Mouse (Mus musculus) limb, embryonic 14.5 days (tissue): ENCODE measurements at regions not wholly inside any gene's neighbourhood (a gene's known extent, or its start where the extent isn't known, plus 50 kb on each side); places are given as distances from the start of the nearest gene placed in this dataset.

Experiments used
- ATAC-seq: fragments of 200-750 bp; cut with Nextera tagmentation; 2 replicates; pipeline ENCODE4 v1.8.0; 2017; ENCODE audit warnings: low read depth, moderate number of reproducible peaks, moderate TSS enrichment; ENCODE audit not compliant: low FRiP score
- DNase-seq: peaks from one replicate; pipeline ENCODE4 v3.0.0-alpha.2; 2015; ENCODE audit warnings: low spot score
- H3K27ac ChIP-seq: fragments of 300-500 bp; sonication (generic); replicated peaks from 2 replicates; pipeline ENCODE4 v1.5.1; 2014; ENCODE audit warnings: low read depth, mild to moderate bottlenecking, low read length, moderate library complexity, mixed read lengths
- H3K27me3 ChIP-seq: fragments of 300-500 bp; sonication (generic); 2 replicates; pipeline ENCODE4 v1.6.1; 2014; ENCODE audit warnings: low read length, mixed read lengths; ENCODE audit not compliant: control insufficient read depth, insufficient read depth
- H3K36me3 ChIP-seq: fragments of 300-500 bp; sonication (generic); 2 replicates; pipeline ENCODE4 v1.6.1; 2014; ENCODE audit warnings: mild to moderate bottlenecking, low read length, moderate library complexity, mixed read lengths; ENCODE audit not compliant: control insufficient read depth, insufficient read depth
- H3K4me1 ChIP-seq: fragments of 300-500 bp; sonication (generic); 2 replicates; pipeline ENCODE4 v1.6.1; 2014; ENCODE audit warnings: antibody characterized with exemption, low read length, mixed read lengths; ENCODE audit not compliant: control insufficient read depth, insufficient read depth
- H3K4me2 ChIP-seq: fragments of 300-500 bp; sonication (generic); replicated peaks from 2 replicates; pipeline ENCODE4 v1.6.1; 2014; ENCODE audit warnings: low read depth, mild to moderate bottlenecking, low read length, moderate library complexity; ENCODE audit not compliant: severe bottlenecking
- H3K4me3 ChIP-seq: fragments of 300-500 bp; sonication (generic); replicated peaks from 2 replicates; pipeline ENCODE4 v1.5.1; 2014; ENCODE audit warnings: low read length
- H3K9ac ChIP-seq: fragments of 300-500 bp; sonication (generic); 2 replicates; pipeline ENCODE4 v1.6.1; 2014; ENCODE audit warnings: mild to moderate bottlenecking, low read depth, low read length, moderate library complexity; ENCODE audit not compliant: severe bottlenecking
- H3K9me3 ChIP-seq: fragments of 300-500 bp; sonication (generic); 2 replicates; pipeline ENCODE4 v1.6.1; 2016; ENCODE audit warnings: low read length; ENCODE audit not compliant: control insufficient read depth
- POLR2A ChIP-seq: fragments of 200-500 bp; IDR thresholded peaks from 2 replicates; pipeline ENCODE4 v1.8.0; 2012; ENCODE audit warnings: inconsistent platforms, mild to moderate bottlenecking, moderate library complexity, borderline replicate concordance; ENCODE audit not compliant: insufficient read depth, insufficient read length; ENCODE audit errors: extremely low read depth
- WGBS: fragments of 180-500 bp; shearing (Covaris S2); extraction: QIAGEN DNeasy Blood & Tissue Kit; methylation state at CpG from one replicate; pipeline ENCODE4 v1.1.7; 2014; 5-methylcytosine and 5-hydroxymethylcytosine counted together

DNA sequence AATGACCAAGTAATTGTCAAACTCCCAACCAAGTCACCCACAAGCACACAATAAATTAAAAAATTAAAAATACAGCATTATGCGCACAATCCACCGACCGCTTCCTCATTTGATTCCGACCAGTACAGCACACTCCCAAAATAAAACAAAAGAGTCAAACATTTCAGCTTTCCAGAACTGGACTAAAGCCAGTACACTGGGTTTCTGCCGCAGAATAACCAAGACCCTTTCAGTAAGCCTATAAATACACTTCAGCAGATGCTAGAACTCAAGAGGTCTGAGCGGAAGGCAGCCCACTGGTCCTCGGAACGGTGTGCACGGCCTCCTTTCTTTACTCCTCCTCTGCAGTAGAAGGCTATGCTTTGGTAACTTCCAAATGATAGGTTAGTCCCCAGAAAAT is 98.2 kb upstream of the Selenok start:
- no peaks in the 10 kb centered on the region for H3K36me3 ChIP-seq
- H3K4me3 ChIP-seq = no peak overlapping the region
- no peak overlapping the region for H3K27ac ChIP-seq
- ATAC-seq (no peak), DNase-seq (no peak)
- no peak for TF ChIP-seq POLR2A
- no peak overlapping the region for H3K4me2 ChIP-seq
- 90% methylated on average over 9 of the region's 9 CpGs for WGBS
- no peaks in the 10 kb centered on the region for H3K4me1 ChIP-seq
- no peaks in the 10 kb centered on the region for H3K9me3 ChIP-seq
- H3K9ac ChIP-seq = no peak overlapping the region
- no peaks in the 10 kb centered on the region for H3K27me3 ChIP-seq

DNA sequence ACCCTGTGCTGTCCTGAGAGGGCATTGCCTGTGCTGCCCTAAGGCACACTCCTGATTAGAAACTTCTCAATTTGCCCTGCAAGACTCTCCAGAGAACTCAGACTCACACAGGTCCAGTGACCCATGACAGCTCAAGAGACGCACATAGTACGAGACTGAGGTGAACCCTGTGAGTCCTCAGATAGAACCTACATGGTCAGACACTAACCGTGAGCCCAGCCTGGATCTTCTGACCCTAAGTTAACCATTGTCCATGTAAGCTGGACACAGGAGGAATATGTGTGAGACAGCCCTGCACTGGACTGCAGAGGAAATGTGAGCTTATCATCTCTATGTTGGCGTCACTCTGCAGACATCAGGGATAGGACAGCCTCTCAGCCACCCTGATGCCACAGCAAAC is 91.4 kb upstream of the Selenok start:
- DNase-seq = no peak

DNA sequence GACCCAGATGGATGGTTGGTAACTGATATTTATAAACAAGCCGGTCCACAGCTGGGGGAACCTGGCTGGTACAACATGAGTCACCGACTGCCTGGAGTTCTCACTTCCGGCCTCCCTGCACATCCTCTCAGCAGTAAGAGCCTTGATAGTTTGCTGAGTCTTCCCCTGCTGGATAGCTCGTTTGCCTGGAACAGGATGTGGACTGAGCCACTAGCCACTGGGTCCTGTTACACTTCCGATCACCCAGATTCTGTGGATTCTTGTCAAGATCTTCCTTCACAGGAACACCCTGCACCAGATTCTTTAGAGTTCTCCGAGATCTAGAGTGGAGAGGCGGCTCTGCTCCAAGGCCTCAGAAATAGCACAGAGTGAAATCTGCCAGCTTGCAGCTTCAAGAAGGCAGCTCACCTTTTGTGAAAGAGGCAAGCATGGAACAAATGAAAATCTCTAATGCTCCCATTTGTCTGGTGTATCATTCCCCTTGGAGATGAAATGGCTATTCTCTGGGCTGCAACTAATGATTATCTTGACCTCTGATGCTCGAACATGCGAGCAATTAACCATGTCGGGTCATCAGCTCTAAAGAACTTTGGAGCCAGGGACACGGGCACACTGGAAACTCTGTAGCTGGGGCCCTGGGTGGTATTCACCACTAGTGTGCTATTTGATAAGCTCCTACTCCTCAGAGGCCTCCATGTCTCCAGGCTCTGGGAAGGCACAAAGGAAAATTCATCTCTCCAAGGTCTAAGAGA is 90.3 kb upstream of the Selenok start:
- no peak overlapping the region for H3K4me3 ChIP-seq
- no peak for TF ChIP-seq POLR2A
- H3K27me3 ChIP-seq = no peaks in the 10 kb centered on the region
- H3K27ac ChIP-seq = no peak overlapping the region
- DNase-seq = no peak
- H3K4me2 ChIP-seq = no peak overlapping the region
- no peaks in the 10 kb centered on the region for H3K36me3 ChIP-seq
- 53% methylated on average over 11 of the region's 11 CpGs for WGBS
- H3K9me3 ChIP-seq = no peaks in the 10 kb centered on the region
- no peak overlapping the region for H3K9ac ChIP-seq
- no peak for ATAC-seq
- peaks cover 9% of the 10 kb centered on the region for H3K4me1 ChIP-seq

More for the DNA sequence above, 91.4 kb upstream of the Selenok start:
- Histone ChIP-seq H3K27me3 (no peaks in the 10 kb centered on the region), H3K4me3 (no peak overlapping the region), H3K4me2 (no peak overlapping the region), H3K36me3 (no peaks in the 10 kb centered on the region), H3K9me3 (no peaks in the 10 kb centered on the region), H3K27ac (no peak overlapping the region), H3K4me1 (0 out of 2 replicates have a peak, but pooled peaks cover under 1% of the 10 kb centered on the region), H3K9ac (no peak overlapping the region)
- TF ChIP-seq POLR2A = no peak
- no peak for ATAC-seq
- 91% methylated on average over 4 of the region's 4 CpGs for WGBS

DNA sequence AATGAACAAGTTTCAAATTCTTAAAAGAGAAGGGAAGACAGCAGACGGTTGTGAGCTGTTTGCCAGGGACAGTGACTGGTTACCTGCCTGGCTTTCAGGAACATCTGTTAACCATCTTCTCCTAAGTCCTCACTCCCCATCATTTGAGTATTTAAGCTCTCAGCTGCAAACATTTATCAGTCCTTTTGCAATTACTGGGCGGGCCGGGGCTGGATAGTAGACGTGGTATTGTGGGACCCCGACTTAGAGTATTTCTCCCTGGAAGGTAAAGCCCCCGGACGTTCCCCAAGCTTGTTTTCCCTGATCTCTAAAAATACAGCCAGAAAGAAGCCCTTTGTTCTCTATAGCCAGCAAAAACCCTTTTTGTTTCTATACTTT is 89.7 kb upstream of the Selenok start:
- Histone ChIP-seq H3K9me3 (no peaks in the 10 kb centered on the region), H3K27ac (no peak overlapping the region), H3K9ac (no peak overlapping the region), H3K4me2 (no peak overlapping the region), H3K36me3 (no peaks in the 10 kb centered on the region), H3K27me3 (no peaks in the 10 kb centered on the region), H3K4me1 (peaks cover 12% of the 10 kb centered on the region), H3K4me3 (no peak overlapping the region)
- ATAC-seq (no peak), DNase-seq (no peak)
- no peak for TF ChIP-seq POLR2A
- WGBS = 66% methylated on average over 7 of the region's 7 CpGs

DNA sequence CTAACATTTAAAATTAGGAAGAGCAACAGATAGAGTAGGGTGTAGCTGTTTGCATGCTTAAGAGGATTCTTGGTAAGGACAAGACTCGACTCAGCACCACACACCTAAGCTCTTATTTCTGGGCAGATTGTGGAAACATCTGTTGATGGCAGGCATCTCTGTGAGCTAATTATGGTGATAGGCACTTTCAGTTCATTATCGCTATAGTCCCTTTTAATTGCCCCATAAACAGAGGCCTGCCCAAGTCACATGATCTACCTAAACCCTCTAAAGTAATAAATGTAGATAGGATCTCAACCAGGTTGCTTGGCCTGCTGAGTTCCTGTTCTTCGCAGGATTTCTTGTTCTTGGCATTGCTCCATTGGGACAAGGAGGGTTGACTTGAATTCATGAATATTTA is 88.8 kb upstream of the Selenok start:
- ATAC-seq = no peak
- Histone ChIP-seq H3K4me3 (no peak overlapping the region), H3K36me3 (no peaks in the 10 kb centered on the region), H3K4me1 (peaks cover 12% of the 10 kb centered on the region), H3K4me2 (no peak overlapping the region), H3K27me3 (no peaks in the 10 kb centered on the region), H3K9ac (no peak overlapping the region), H3K9me3 (no peaks in the 10 kb centered on the region), H3K27ac (no peak overlapping the region)
- TF ChIP-seq POLR2A = no peak
- WGBS = 51% methylated on average over 3 of the region's 3 CpGs
- no peak for DNase-seq
